Mouse (Mus musculus) kidney, adult 18-20 months (tissue): Measurements from ENCODE around the gene Btnl1.

Experiments
- DNase-seq: peaks from one replicate; pipeline ENCODE4 v3.0.0; 2021

Btnl1 gene

DNA sequence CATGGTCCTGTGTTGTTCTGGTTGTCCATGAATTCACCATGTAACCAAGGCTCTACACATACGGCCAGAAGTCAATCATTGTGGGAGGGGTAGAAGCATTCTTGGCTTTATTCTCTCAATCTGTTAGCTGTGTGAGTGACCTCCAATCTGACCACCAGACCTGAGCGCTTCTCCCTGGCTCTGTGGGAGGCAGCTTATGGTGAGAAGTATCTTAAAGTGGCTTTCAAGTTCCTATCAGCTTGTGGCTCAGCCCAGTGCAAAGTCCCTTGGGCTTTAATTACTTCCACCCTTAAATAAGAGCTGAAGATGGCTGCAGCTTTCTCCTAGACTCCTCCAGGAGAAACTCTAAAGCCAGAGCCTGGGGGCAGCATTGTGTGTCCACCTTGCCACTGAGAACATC, at the start of gene Btnl1:
Btnl1 (plus strand) TSS at position 286 of the 400 bp plus-strand sequence.
- DNase-seq: no peak

DNA sequence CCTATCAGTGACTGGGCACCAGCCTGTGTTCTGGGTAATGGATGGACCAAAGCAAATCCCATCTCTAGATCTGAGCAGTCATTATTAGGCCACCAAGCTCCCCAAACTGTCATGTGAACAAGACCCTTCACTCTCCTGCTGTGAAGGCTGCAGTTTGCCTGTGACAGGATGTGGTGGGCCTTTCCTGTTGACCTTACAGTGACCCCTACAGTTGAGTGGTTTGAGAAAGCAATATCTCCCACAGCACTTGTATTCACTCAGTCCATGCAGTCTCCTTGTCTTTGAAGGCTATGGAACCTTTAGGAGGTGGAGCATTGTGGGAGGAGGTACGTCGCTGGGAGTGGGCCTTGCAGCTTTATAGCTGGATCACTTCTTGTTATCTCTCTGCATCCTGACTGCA, 47.1 kb upstream of the Btnl1 start:
- DNase-seq: no peak

GRCm38 (mm10) chr17:34331200-34331599, 45.7 kb upstream of the Btnl1 start:
- no peak for DNase-seq

- DNase-seq: peak; percentile 1
Observed at GRCm38 (mm10) chr17:34340619-34341402, 36.1 kb upstream of the Btnl1 start.

DNA sequence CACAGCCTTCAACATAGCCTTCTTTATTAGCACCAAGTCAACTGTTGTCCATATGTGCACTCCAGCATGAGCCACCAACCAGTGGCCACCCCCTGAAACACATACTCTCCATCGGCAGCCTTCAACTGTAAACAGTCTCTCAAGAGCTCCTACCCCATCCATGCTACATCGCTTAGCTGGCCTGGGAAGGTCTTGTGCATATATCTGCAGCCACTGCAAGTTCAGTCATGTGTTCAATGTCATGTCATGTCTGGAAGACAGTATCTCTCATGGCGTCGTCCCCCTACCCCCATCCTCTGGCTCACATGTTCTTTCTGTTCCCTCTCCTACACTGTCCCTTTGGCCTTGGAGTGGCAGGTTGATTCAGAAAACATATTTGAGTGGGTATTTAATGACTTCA, 32.0 kb upstream of the Btnl1 start:
- DNase-seq: no peak

DNA sequence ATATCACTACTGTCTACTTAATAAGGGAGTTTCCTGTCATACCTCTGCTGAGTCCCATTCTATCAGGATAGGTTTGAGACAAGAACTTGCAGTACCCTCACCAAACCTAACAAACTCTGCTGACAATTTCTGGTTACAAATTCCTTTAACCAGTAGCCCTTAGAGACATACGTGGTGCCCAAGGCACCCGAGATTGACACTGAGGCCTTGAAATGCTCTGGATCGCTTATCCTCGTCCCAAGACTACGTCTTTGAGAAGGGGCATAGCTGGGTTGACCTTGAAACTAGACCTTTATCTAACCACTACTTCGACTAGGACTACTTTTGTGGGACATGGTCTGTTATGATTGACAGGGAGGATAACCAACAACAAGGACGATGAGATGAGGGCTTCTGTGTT, 31.4 kb upstream of the Btnl1 start:
- DNase-seq: no peak

DNA sequence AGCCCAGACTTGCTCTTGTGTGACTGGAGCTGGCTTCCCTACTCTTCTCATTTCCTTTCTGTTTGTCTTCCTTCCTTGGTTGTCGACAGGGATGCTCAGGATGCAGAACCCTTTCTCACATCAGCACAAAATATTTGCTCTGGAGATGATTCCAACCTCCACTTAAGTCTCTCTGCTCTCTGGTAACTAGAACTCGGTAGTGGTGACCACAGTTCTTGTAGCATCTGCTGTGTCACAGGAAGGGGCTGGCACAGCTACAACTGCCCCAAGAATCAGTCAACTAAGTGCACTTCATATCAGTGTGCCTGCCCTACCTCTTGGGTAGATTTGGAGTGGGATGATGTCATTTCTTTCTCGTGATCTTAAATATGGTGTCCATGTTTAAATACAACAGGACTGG, 30.9 kb upstream of the Btnl1 start:
- no peak for DNase-seq

GRCm38 (mm10) chr17:34347606-34348308, 29.2 kb upstream of the Btnl1 start:
- peak; percentile 49 for DNase-seq

DNA sequence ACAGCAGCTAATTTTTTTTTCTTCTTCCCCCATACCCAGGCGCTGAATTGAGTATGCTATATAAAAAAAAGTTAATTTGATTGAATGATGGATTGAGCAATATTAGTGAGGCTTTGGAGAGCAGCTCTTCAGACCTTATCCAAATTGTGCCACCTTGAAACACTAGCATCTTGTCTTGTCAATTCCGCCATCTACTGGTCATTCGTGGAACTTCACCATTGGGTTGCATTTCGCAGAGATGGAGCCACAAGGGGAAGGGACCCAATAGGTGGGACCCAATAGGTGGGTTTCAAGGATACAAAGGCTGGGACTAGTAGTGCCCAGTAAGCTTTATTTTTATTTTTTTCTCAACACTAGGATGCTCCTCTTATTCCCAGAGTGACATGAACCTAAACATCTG, 27.5 kb upstream of the Btnl1 start:
- peak; percentile 76 for DNase-seq

DNA sequence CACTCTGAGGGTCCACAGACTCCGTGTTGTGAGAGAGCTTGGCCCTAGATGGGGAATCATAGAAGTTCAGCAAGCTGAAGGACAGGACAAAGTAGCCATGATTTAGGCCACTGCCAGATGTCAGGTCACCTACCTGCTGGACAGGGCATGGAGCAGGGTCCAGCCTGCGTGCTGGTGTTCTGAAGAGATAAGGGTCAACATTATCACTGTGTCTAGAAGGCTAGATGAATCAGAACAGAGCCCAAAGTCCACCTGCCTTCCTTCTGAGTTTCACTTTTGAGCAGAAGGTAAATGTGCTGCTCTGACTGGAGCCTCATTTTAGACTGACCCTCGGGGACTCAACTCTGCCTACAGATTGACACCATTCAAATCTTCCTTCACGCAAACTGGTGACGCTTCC, 22.4 kb upstream of the Btnl1 start, which contains the start of gene Btnl2:
Btnl2 (plus strand) TSS at position 284 of the 400 bp plus-strand sequence.
- DNase-seq: no peak

- DNase-seq: no peak
Observed at GRCm38 (mm10) chr17:34354940-34355339, 22.0 kb upstream of the Btnl1 start.

DNA sequence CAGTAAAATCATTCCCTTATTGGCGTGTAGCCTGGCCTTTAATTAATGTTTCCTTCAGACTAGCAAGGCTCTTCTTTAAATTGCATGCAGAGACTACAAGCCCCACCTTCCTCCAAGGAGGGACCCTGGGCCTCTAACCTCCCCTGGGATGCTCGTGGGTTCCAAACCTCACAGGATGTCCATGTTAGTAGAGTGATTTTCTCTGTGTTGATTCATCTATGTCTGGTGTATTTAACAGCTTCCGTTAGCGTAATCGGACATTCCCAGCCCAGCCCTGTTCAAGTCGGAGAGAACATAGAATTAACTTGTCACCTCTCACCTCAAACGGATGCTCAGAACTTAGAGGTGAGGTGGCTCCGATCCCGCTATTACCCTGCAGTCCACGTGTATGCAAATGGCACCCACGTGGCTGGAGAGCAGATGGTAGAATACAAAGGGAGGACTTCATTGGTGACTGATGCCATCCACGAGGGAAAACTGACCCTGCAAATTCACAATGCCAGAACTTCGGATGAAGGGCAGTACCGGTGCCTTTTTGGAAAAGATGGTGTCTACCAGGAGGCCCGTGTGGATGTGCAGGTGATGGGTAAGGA, 13.9 kb upstream of the Btnl1 start:
- DNase-seq: no peak

DNA sequence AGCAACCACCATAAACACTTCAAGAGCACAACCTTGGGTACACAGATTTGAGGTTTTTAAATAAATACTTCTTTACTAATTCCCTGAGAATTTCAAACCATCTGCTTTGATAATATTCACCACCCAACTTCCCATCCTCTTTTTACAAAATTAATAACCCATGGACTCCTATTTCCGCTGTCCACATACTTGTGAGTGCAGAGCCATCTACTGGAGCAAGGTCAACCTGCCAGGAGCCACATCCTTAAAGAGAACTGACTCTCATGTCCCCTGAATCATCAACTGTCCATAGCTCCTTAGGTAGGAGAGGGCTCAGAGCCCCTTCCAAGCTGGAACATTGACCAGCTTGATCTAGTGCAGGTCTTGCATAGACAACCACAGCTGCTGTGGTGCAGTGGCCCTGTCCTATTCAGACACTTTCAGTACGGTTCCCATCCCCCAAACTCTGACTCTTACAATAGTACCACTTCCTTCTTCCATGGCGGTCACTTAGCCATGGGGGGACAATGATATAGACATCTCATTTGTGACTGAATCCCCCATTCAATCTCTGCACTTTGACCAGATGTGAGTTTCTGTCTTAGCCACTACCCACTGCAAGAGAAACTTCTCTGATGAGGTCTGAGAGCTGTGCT, 13.1 kb upstream of the Btnl1 start:
- no peak for DNase-seq

GRCm38 (mm10) chr17:34365031-34365430, 11.9 kb upstream of the Btnl1 start:
- no peak for DNase-seq

DNA sequence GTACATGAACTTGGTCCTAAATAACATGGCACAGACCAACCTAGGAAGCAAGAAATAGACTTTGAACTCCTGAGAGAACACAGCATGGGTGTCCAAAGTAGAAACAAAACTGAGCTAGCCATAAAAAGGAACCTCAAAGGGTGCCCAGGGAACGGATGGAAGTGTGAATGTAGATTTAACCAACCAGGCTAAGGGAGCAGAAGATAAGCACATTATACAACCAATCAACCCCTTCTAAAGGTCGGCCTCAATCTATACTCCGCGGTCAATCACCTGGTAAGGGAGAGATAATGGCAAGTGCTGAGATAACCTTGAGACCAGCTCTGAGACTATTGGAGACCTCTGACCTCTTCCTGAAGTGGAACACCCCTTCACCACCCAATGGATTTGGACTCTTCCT, 6.4 kb upstream of the Btnl1 start:
- DNase-seq: no peak

DNA sequence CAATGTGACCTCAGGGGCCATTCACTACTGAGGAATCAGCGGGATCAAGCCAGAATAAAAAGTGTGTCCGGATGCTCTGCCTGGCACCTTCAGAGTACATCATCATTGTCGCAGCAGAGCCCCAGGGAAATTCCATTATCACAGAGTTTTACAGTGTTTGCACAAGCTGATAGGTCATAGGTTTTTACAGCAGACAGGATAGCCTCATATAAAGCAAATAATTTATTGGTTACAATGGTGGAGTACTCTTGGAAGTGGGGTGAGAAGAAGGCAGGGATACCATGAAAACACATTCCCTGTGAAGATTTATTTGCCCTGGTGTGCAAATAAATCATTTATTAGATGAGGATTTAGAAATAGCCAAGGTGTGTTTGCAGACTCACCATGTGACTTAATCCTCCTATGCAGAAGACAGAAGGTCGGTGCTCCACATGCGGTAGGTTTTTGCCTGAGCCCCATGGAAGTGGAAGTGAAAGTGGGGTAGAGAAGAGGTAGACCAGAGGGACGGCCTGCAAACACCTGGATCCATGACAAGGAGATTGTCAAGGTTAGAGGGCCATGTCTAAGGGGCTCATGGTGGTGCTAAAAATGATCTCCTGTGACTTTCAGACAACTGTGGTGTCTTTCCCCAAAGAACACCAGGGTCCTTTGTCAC, 3.8 kb upstream of the Btnl1 start:
- DNase-seq: no peak

DNA sequence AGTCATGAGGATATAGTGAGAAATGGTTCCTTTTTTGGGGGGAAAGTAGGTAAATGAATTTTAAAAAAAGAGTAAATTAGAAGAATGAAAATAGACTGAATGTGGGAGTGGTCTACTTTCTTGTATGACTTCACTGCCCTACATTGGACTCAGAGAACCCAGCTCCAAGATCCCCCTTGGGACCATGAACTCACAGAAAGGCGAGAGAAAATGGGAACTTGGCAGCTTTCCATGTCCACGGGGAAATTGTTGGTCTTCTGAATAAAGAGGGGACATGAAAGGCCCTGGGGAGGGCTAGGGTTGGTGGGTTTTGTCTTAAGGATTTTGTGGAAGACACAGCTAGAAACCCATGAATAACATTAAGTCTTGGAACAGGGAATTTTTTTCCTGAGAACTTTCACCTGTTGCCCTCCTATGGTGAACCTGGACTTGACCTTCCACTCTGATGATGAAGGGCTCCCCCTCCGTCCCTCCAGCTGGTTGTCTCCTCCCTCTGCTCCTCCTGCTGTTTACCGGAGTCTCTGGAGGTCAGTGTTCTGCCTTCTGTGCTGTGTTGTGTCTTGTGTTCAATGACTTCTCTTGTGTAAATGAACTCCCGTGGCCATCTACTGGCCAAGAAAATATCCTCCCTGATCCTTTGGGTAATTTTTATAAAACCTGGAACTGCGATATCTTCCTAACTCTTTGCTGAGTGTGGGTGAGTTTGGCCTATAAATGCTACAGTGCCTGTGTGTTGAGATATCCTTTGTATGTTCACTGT, 698 bp downstream of the Btnl1 start:
- no peak for DNase-seq

DNA sequence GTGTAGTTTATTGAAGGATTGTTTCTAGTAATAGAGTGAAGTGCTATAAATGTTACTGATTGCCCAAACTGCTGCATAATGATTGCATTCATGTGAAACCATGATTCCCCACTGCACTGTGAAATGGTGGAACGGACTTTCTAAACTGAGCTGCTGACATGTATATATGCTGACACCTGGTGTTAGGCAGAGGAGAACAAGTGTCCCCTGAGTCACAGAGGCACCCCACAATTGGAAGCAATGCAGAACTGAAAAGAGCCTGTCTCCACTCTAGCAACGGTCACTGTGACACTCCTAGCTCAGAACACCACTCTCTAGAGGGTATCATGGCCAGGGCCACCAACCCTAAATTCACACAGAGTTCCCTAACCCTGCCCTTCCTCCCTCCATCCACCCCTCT, 1.8 kb downstream of the Btnl1 start:
- DNase-seq: no peak

- DNase-seq: no peak
Observed at GRCm38 (mm10) chr17:34379451-34379850, 2.5 kb downstream of the Btnl1 start.

- DNase-seq: no peak
Observed at GRCm38 (mm10) chr17:34381876-34382275, 4.9 kb downstream of the Btnl1 start.

DNA sequence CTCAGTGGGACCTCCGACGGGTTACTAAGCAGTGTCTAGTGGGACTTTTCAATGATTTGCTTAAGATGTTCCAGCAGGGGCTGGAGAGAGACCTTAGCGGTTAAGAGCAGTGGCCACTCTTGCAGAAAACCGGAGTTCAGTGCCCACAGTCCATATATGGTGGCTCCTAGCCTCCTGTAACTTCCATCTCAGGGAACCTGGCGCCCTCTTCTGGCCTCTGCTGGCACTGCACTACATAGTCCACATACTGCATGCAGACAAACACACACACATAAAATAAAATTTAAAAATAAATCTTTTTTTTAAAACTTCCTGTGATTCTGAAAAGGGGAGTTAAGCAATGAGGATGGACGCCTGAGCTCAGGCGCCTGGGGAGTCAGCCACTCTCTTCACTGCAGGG, 6.3 kb downstream of the Btnl1 start:
- DNase-seq: no peak

- DNase-seq: no peak
Observed at GRCm38 (mm10) chr17:34384699-34385098, 7.8 kb downstream of the Btnl1 start.
